Mouse (Mus musculus) cortical plate, adult 2 months (tissue): ENCODE measurements around the gene Baat.

ENCODE experiments used
- CTCF ChIP-seq: fragments of 200-500 bp; IDR thresholded peaks from 2 replicates; pipeline ENCODE4 v1.5.1; 2011; ENCODE audit warnings: mild to moderate bottlenecking, control low read depth, low read length; ENCODE audit not compliant: insufficient read depth; ENCODE audit errors: extremely low read depth
- POLR2A ChIP-seq: fragments of 200-500 bp; IDR thresholded peaks from 2 replicates; pipeline ENCODE4 v1.6.1; 2011; ENCODE audit warnings: mild to moderate bottlenecking, low read length, control low read depth; ENCODE audit not compliant: insufficient read depth; ENCODE audit errors: extremely low read depth

DNA sequence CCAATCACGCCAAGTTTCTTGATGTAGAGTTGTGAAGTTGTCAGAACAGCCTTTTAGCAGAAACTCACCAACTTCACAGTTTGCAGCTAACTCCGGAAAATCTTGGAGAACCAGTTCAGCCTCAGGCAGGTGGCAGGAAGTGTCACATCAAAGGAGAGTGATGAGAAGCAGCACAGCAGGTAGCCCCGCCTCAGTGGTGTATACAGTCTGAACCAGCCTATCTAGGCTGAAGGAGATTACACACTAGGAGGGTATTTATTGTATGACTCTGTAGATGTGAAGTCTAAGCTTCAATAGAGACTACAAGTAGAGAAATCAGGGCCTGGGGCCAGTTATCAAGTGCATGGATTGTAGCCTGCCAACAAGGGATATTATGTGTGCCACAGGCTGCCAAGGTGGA, 25.5 kb downstream of the Baat start:
- TF ChIP-seq POLR2A: no peak
- no peak for TF ChIP-seq CTCF
